ENCODE assay signal across 39 mouse cellular contexts in genomic region chr6:34884724-34885123, GRCm38 (mm10). TPM values are rescaled to one million over a fixed set of nuclear protein-coding genes. Genes with fewer than 3 reads are reported as not detected.
"Had no signal": no experiment of that assay in that cellular context is flagged by ENCODE, and none has a peak within 500 bp of the region (broad histone marks: within the 10 kb centered on the region; RNA-seq: fewer than 3 reads in every experiment).

No protein-coding gene starts in this region.

- H3K27me3 ChIP-seq: embryonic facial prominence, embryonic 12.5 days; embryonic facial prominence, embryonic 13.5 days; embryonic facial prominence, embryonic 15.5 days; forebrain, embryonic 12.5 days; forebrain, embryonic 13.5 days; forebrain, embryonic 15.5 days had no signal

- H3K27ac ChIP-seq: embryonic facial prominence, embryonic 10.5 days; embryonic facial prominence, embryonic 12.5 days; embryonic facial prominence, embryonic 13.5 days; embryonic facial prominence, embryonic 15.5 days; forebrain, embryonic 10.5 days; forebrain, embryonic 12.5 days; forebrain, embryonic 13.5 days; forebrain, embryonic 15.5 days; heart, adult 2 months had no signal

- DNase-seq: cerebellum, adult 18-20 months; cerebellum, adult 2 months; cerebellum, adult 8-10 months; cerebellum, adult 9-10 months; cerebellum, adult 9-11 months; cerebellum, postnatal 10 days; cerebellum, postnatal 14 days; cerebellum, postnatal 25 days; cerebellum, postnatal 36 days; embryo, embryonic 11 days; forebrain, postnatal 0 days; gastrocnemius, postnatal 10 days; gastrocnemius, postnatal 14 days; gastrocnemius, postnatal 25 days; gastrocnemius, postnatal 36 days; heart, adult 18-20 months; heart, adult 2 months had no signal

- H3K4me2 ChIP-seq: embryonic facial prominence, embryonic 12.5 days; embryonic facial prominence, embryonic 13.5 days; embryonic facial prominence, embryonic 15.5 days; forebrain, embryonic 12.5 days; forebrain, embryonic 13.5 days; forebrain, embryonic 15.5 days had no signal

- H3K9ac ChIP-seq: embryonic facial prominence, embryonic 12.5 days; embryonic facial prominence, embryonic 13.5 days; embryonic facial prominence, embryonic 15.5 days; forebrain, embryonic 12.5 days; forebrain, embryonic 13.5 days; forebrain, embryonic 15.5 days; forebrain, postnatal 0 days had no signal

- ATAC-seq: forebrain, embryonic 13.5 days; forebrain, embryonic 14.5 days; forebrain, embryonic 15.5 days; forebrain, embryonic 16.5 days; forebrain, postnatal 0 days had no signal

- H3K4me3 ChIP-seq: embryonic facial prominence, embryonic 10.5 days; embryonic facial prominence, embryonic 12.5 days; embryonic facial prominence, embryonic 13.5 days; embryonic facial prominence, embryonic 15.5 days; erythroblast, embryonic 14.5 days; forebrain, embryonic 10.5 days; forebrain, embryonic 12.5 days; forebrain, embryonic 13.5 days; forebrain, embryonic 15.5 days; heart, adult 2 months had no signal

- H3K9me3 ChIP-seq: embryonic facial prominence, embryonic 10.5 days; embryonic facial prominence, embryonic 12.5 days; embryonic facial prominence, embryonic 13.5 days; embryonic facial prominence, embryonic 15.5 days; forebrain, embryonic 10.5 days; forebrain, embryonic 12.5 days; forebrain, embryonic 13.5 days; forebrain, embryonic 15.5 days had no signal

RNA-seq across cellular contexts. Expression of gene Tmem140, which starts 21.8 kb away (rescaled TPM):
- polyA plus RNA-seq: erythroblast, embryonic 14.5 days had no signal

RNA-seq across cellular contexts. Expression of gene Stra8, which starts 35.2 kb away (rescaled TPM):
- total RNA-seq: common myeloid progenitor, adult 5-6 weeks; forebrain, postnatal 0 days; gastrocnemius, adult 18-20 months; gastrocnemius, adult 8-10 months; gastrocnemius, postnatal 10 days; gastrocnemius, postnatal 14 days; gastrocnemius, postnatal 25 days; gastrocnemius, postnatal 36 days; granulocyte monocyte progenitor cell, adult 5-6 weeks; heart, adult 18-20 months; heart, adult 2 months; heart, adult 8-10 months had no signal
- polyA plus RNA-seq: cerebellum, adult 2 months; cortical plate, adult 2 months; embryonic facial prominence, embryonic 11.5 days; embryonic facial prominence, embryonic 12.5 days; embryonic facial prominence, embryonic 13.5 days; embryonic facial prominence, embryonic 14.5 days; embryonic facial prominence, embryonic 15.5 days; erythroblast, embryonic 14.5 days; forebrain, embryonic 10.5 days; forebrain, embryonic 11.5 days; forebrain, embryonic 12.5 days; forebrain, embryonic 13.5 days; forebrain, embryonic 14.5 days; forebrain, embryonic 15.5 days; forebrain, embryonic 16.5 days; forebrain, postnatal 0 days; frontal cortex, adult 2 months; gonadal fat pad, adult 2 months; heart, adult 2 months had no signal
